Mouse (Mus musculus) intestine, embryonic 16.5 days (tissue): ENCODE data around the gene Ttc39b. TPM values are rescaled to one million over a fixed set of nuclear protein-coding genes. Genes with fewer than 3 reads are reported as not detected.

ENCODE experiments used
- ATAC-seq: fragments of 200-750 bp; cut with Nextera tagmentation; 2 replicates; pipeline ENCODE4 v1.8.0; 2017; ENCODE audit warnings: moderate TSS enrichment, moderate library complexity
- H3K27ac ChIP-seq: fragments of 300-500 bp; sonication (generic); 2 replicates; pipeline ENCODE4 v1.5.1; 2014; ENCODE audit warnings: mild to moderate bottlenecking, low read length
- H3K27me3 ChIP-seq: fragments of 300-500 bp; sonication (generic); replicated peaks from 2 replicates; pipeline ENCODE4 v1.6.1; 2014; ENCODE audit warnings: low read length, control low read depth, mixed read lengths; ENCODE audit not compliant: control insufficient read depth, insufficient read depth
- H3K36me3 ChIP-seq: fragments of 300-500 bp; sonication (generic); 2 replicates; pipeline ENCODE4 v1.6.1; 2014; ENCODE audit warnings: low read length, control low read depth; ENCODE audit not compliant: control insufficient read depth, insufficient read depth
- H3K4me1 ChIP-seq: fragments of 300-500 bp; sonication (generic); 2 replicates; pipeline ENCODE4 v1.6.1; 2014; ENCODE audit warnings: low read length, control low read depth, mixed read lengths; ENCODE audit not compliant: control insufficient read depth, insufficient read depth
- H3K4me2 ChIP-seq: fragments of 300-500 bp; sonication (generic); 2 replicates; pipeline ENCODE4 v1.6.1; 2014; ENCODE audit warnings: low read depth, low read length, control low read depth
- H3K4me3 ChIP-seq: fragments of 300-500 bp; sonication (generic); 2 replicates; pipeline ENCODE4 v1.5.1; 2014; ENCODE audit warnings: mild to moderate bottlenecking, low read length
- H3K9ac ChIP-seq: fragments of 300-500 bp; sonication (generic); 2 replicates; pipeline ENCODE4 v1.6.1; 2014; ENCODE audit warnings: low read depth, low read length
- H3K9me3 ChIP-seq: fragments of 300-500 bp; sonication (generic); 2 replicates; pipeline ENCODE4 v1.6.1; 2016; ENCODE audit warnings: low read length, control low read depth; ENCODE audit not compliant: control insufficient read depth
- WGBS: fragments of 180-500 bp; shearing (Covaris S2); extraction: QIAGEN DNeasy Blood & Tissue Kit; methylation state at CpG from one replicate; pipeline ENCODE4 v1.1.7; 2014; 5-methylcytosine and 5-hydroxymethylcytosine counted together
- polyA plus RNA-seq: library from polyadenylated mRNA; unstranded; fragments of >200 nt; fragmentation: Nextera tagmentation; extraction: Ambion mirVana; gene quantifications from 2 replicates; pipeline ENCODE4 v1.2.1, GENCODE M21; 2015

Ttc39b gene
- polyA plus RNA-seq, result 1.4 and 2.4 TPM in 2 replicates

GRCm38 (mm10) chr4:83323910-83324684, at the start of gene Ttc39b:
Ttc39b (minus strand) TSS chr4:83324255.
- no peaks in the 10 kb centered on the region for H3K9me3 ChIP-seq
- H3K4me2 ChIP-seq, result peak within 1 kb of the TSS; percentile 98
- H3K36me3 ChIP-seq, result no peaks in the 10 kb centered on the region
- H3K4me1 ChIP-seq, result peaks cover 6% of the 10 kb centered on the region; the same call in 1 of the 2 replicates
- peak within 1 kb of the TSS; percentile 69 for H3K27ac ChIP-seq
- peak within 1 kb of the TSS; percentile 72 for H3K9ac ChIP-seq
- peak within 1 kb of the TSS; percentile 86 for H3K4me3 ChIP-seq
- ATAC-seq, result peak; percentile 98
- no peaks in the 10 kb centered on the region for H3K27me3 ChIP-seq
- under 1% methylated on average over 56 of the region's 59 CpGs for WGBS

- Histone ChIP-seq H3K27me3 (no peaks in the 10 kb centered on the region), H3K4me2 (no peak overlapping the region), H3K4me1 (no peaks in the 10 kb centered on the region), H3K9ac (no peak overlapping the region), H3K4me3 (no peak overlapping the region), H3K9me3 (no peaks in the 10 kb centered on the region), H3K27ac (no peak overlapping the region), H3K36me3 (no peaks in the 10 kb centered on the region)
- 66% methylated on average over 4 of the region's 4 CpGs for WGBS
- ATAC-seq, result no peak
Measured at GRCm38 (mm10) chr4:83373381-83373780, 49.3 kb upstream of the Ttc39b start.

GRCm38 (mm10) chr4:83357738-83358137, 33.7 kb upstream of the Ttc39b start:
- ATAC-seq, result no peak
- H3K27ac ChIP-seq, result no peak overlapping the region
- H3K36me3 ChIP-seq, result no peaks in the 10 kb centered on the region
- H3K9ac ChIP-seq, result no peak overlapping the region
- H3K9me3 ChIP-seq, result no peaks in the 10 kb centered on the region
- H3K4me1 ChIP-seq, result no peaks in the 10 kb centered on the region
- H3K27me3 ChIP-seq, result no peaks in the 10 kb centered on the region
- no peak overlapping the region for H3K4me3 ChIP-seq
- H3K4me2 ChIP-seq, result no peak overlapping the region
- WGBS, result 79% methylated on average over 1 of the region's 1 CpGs

GRCm38 (mm10) chr4:83354786-83355185, 30.7 kb upstream of the Ttc39b start:
- Histone ChIP-seq H3K4me3 (no peak overlapping the region), H3K27me3 (no peaks in the 10 kb centered on the region), H3K36me3 (no peaks in the 10 kb centered on the region), H3K9ac (no peak overlapping the region), H3K27ac (no peak overlapping the region), H3K9me3 (no peaks in the 10 kb centered on the region), H3K4me2 (no peak overlapping the region), H3K4me1 (no peaks in the 10 kb centered on the region)
- ATAC-seq, result no peak
- 88% methylated on average over 2 of the region's 2 CpGs for whole genome bisulfite sequencing

GRCm38 (mm10) chr4:83353949-83354348, 29.9 kb upstream of the Ttc39b start:
- H3K36me3 ChIP-seq, result no peaks in the 10 kb centered on the region
- H3K4me1 ChIP-seq, result no peaks in the 10 kb centered on the region
- no peak for ATAC-seq
- no peak overlapping the region for H3K9ac ChIP-seq
- 82% methylated on average over 6 of the region's 6 CpGs for WGBS
- no peak overlapping the region for H3K4me3 ChIP-seq
- H3K9me3 ChIP-seq, result no peaks in the 10 kb centered on the region
- H3K27ac ChIP-seq, result no peak overlapping the region
- H3K4me2 ChIP-seq, result no peak overlapping the region
- no peaks in the 10 kb centered on the region for H3K27me3 ChIP-seq

GRCm38 (mm10) chr4:83353276-83353675, 29.2 kb upstream of the Ttc39b start:
- 95% methylated on average over 12 of the region's 12 CpGs for WGBS
- Histone ChIP-seq H3K4me2 (no peak overlapping the region), H3K4me3 (no peak overlapping the region), H3K27ac (no peak overlapping the region), H3K36me3 (no peaks in the 10 kb centered on the region), H3K9me3 (no peaks in the 10 kb centered on the region), H3K4me1 (no peaks in the 10 kb centered on the region), H3K9ac (no peak overlapping the region), H3K27me3 (no peaks in the 10 kb centered on the region)
- no peak for ATAC-seq

GRCm38 (mm10) chr4:83350719-83351118, 26.7 kb upstream of the Ttc39b start:
- Histone ChIP-seq H3K4me3 (no peak overlapping the region), H3K27me3 (no peaks in the 10 kb centered on the region), H3K9ac (no peak overlapping the region), H3K9me3 (no peaks in the 10 kb centered on the region), H3K27ac (no peak overlapping the region), H3K4me2 (no peak overlapping the region), H3K4me1 (no peaks in the 10 kb centered on the region), H3K36me3 (no peaks in the 10 kb centered on the region)
- no peak for ATAC-seq
- WGBS, result 43% methylated on average over 6 of the region's 6 CpGs

- ATAC-seq, result no peak
- WGBS, result 90% methylated on average over 1 of the region's 1 CpGs
Measured at GRCm38 (mm10) chr4:83348970-83349369, 24.9 kb upstream of the Ttc39b start.

GRCm38 (mm10) chr4:83343895-83344294, 19.8 kb upstream of the Ttc39b start:
- no peaks in the 10 kb centered on the region for H3K9me3 ChIP-seq
- no peak overlapping the region for H3K27ac ChIP-seq
- no peak for ATAC-seq
- WGBS, result 55% methylated on average over 2 of the region's 2 CpGs
- no peaks in the 10 kb centered on the region for H3K36me3 ChIP-seq
- H3K4me2 ChIP-seq, result no peak overlapping the region
- H3K4me1 ChIP-seq, result peaks cover 4% of the 10 kb centered on the region; the same call in 1 of the 2 replicates
- H3K27me3 ChIP-seq, result no peaks in the 10 kb centered on the region
- H3K9ac ChIP-seq, result no peak overlapping the region
- no peak overlapping the region for H3K4me3 ChIP-seq

More at GRCm38 (mm10) chr4:83348970-83349369, 24.9 kb upstream of the Ttc39b start:
- Histone ChIP-seq H3K27ac (no peak overlapping the region), H3K4me3 (no peak overlapping the region), H3K9ac (no peak overlapping the region), H3K4me1 (no peaks in the 10 kb centered on the region), H3K9me3 (no peaks in the 10 kb centered on the region), H3K27me3 (no peaks in the 10 kb centered on the region), H3K36me3 (no peaks in the 10 kb centered on the region), H3K4me2 (no peak overlapping the region)
